Mouse (Mus musculus): ENCODE measurements at regions not wholly inside any gene's neighbourhood (a gene's known extent, or its start where the extent isn't known, plus 50 kb on each side); places are given as distances from the start of the nearest gene placed in this dataset.
A peak's percentile ranks its signal among the peaks of the same experiment; 100 is the strongest.

- no peak for TF ChIP-seq CTCF (conservative IDR thresholded peaks at IDR 0.05; ENCODE audit: low read length)
- no peak for TF ChIP-seq NANOG (IDR thresholded peaks at IDR 0.05; ENCODE audit: borderline replicate concordance, low read length)
- TF ChIP-seq POU5F1 (IDR thresholded peaks at IDR 0.05; ENCODE audit: borderline replicate concordance, low read length), result no peak
- no peaks in the 10 kb centered on the region for H3K9me3 ChIP-seq (ENCODE audit: low read length)
- no peak overlapping the region for H3K4me3 ChIP-seq (replicated peaks; ENCODE audit: low read length)
- no peaks in the 10 kb centered on the region for H3K36me3 ChIP-seq (ENCODE audit: insufficient read depth, low read length)
- H3K4me1 ChIP-seq (replicated peaks; ENCODE audit: low read depth, low read length), result no peaks in the 10 kb centered on the region
- 0 out of 2 replicates have a peak, but pooled peaks cover 2% of the 10 kb centered on the region for H3K27me3 ChIP-seq (ENCODE audit: insufficient read depth, low read length)
Observed at GRCm38 (mm10) chr15:91916946-91917345, 78.9 kb downstream of the Smgc start.

GRCm38 (mm10) chr15:91917877-91918276 is 79.8 kb downstream of the Smgc start:
- Histone ChIP-seq H3K36me3 (ENCODE audit: insufficient read depth, low read length) (no peaks in the 10 kb centered on the region), H3K4me3 (replicated peaks; ENCODE audit: low read length) (no peak overlapping the region), H3K4me1 (replicated peaks; ENCODE audit: low read depth, low read length) (no peaks in the 10 kb centered on the region), H3K9me3 (ENCODE audit: low read length) (no peaks in the 10 kb centered on the region), H3K27me3 (ENCODE audit: insufficient read depth, low read length) (0 out of 2 replicates have a peak, but pooled peaks cover 2% of the 10 kb centered on the region)
- TF ChIP-seq POU5F1 (IDR thresholded peaks at IDR 0.05; ENCODE audit: borderline replicate concordance, low read length) (no peak), NANOG (IDR thresholded peaks at IDR 0.05; ENCODE audit: borderline replicate concordance, low read length) (no peak), CTCF (conservative IDR thresholded peaks at IDR 0.05; ENCODE audit: low read length) (no peak)

- no peak overlapping the region for H3K4me3 ChIP-seq (replicated peaks; ENCODE audit: low read length)
- TF ChIP-seq POU5F1 (IDR thresholded peaks at IDR 0.05; ENCODE audit: borderline replicate concordance, low read length) (no peak), NANOG (IDR thresholded peaks at IDR 0.05; ENCODE audit: borderline replicate concordance, low read length) (no peak), CTCF (conservative IDR thresholded peaks at IDR 0.05; ENCODE audit: low read length) (no peak)
- H3K27me3 ChIP-seq (ENCODE audit: insufficient read depth, low read length), result 0 out of 2 replicates have a peak, but pooled peaks cover 6% of the 10 kb centered on the region
- no peaks in the 10 kb centered on the region for H3K9me3 ChIP-seq (ENCODE audit: low read length)
- no peaks in the 10 kb centered on the region for H3K4me1 ChIP-seq (replicated peaks; ENCODE audit: low read depth, low read length)
- no peaks in the 10 kb centered on the region for H3K36me3 ChIP-seq (ENCODE audit: insufficient read depth, low read length)
Observed at GRCm38 (mm10) chr15:91924542-91924941, 86.5 kb downstream of the Smgc start.

GRCm38 (mm10) chr15:91927492-91927891 is 89.4 kb downstream of the Smgc start:
- 0 out of 2 replicates have a peak, but pooled peaks cover 6% of the 10 kb centered on the region for H3K27me3 ChIP-seq (ENCODE audit: insufficient read depth, low read length)
- TF ChIP-seq CTCF (conservative IDR thresholded peaks at IDR 0.05; ENCODE audit: low read length) (no peak; the same call in 1 of the 2 replicates), NANOG (IDR thresholded peaks at IDR 0.05; ENCODE audit: borderline replicate concordance, low read length) (no peak), POU5F1 (IDR thresholded peaks at IDR 0.05; ENCODE audit: borderline replicate concordance, low read length) (no peak)

DNA sequence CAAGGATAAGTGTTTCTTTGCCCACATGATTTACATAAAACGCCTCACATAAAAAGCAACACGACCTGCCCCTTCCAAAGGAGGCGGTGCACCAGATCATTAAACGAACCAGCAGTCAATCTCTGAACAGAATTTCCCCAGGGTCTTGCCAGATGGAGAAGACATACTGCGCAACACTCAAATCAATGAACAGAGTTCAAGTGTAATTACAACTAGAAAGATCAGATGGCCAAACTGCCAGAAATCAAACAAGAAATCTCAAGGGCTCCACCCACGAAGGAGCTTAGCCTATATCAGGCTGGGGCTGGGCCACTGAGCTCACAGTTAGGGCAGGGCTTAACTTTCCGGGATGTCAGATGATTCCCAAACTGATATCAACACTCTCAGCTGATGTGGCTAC is 90.4 kb downstream of the Smgc start:
- H3K4me1 ChIP-seq (replicated peaks; ENCODE audit: low read depth, low read length), result no peaks in the 10 kb centered on the region
- no peak overlapping the region for H3K4me3 ChIP-seq (replicated peaks; ENCODE audit: low read length)
- H3K36me3 ChIP-seq (ENCODE audit: insufficient read depth, low read length), result no peaks in the 10 kb centered on the region
- 0 out of 2 replicates have a peak, but pooled peaks cover 6% of the 10 kb centered on the region for H3K27me3 ChIP-seq (ENCODE audit: insufficient read depth, low read length)
- TF ChIP-seq CTCF (conservative IDR thresholded peaks at IDR 0.05; ENCODE audit: low read length) (no peak), POU5F1 (IDR thresholded peaks at IDR 0.05; ENCODE audit: borderline replicate concordance, low read length) (no peak), NANOG (IDR thresholded peaks at IDR 0.05; ENCODE audit: borderline replicate concordance, low read length) (no peak)
- H3K9me3 ChIP-seq (ENCODE audit: low read length), result no peaks in the 10 kb centered on the region

More at GRCm38 (mm10) chr15:91927492-91927891, 89.4 kb downstream of the Smgc start:
- H3K4me3 ChIP-seq (replicated peaks; ENCODE audit: low read length), result no peak overlapping the region
- H3K4me1 ChIP-seq (replicated peaks; ENCODE audit: low read depth, low read length), result no peaks in the 10 kb centered on the region
- H3K9me3 ChIP-seq (ENCODE audit: low read length), result no peaks in the 10 kb centered on the region
- H3K36me3 ChIP-seq (ENCODE audit: insufficient read depth, low read length), result no peaks in the 10 kb centered on the region

DNA sequence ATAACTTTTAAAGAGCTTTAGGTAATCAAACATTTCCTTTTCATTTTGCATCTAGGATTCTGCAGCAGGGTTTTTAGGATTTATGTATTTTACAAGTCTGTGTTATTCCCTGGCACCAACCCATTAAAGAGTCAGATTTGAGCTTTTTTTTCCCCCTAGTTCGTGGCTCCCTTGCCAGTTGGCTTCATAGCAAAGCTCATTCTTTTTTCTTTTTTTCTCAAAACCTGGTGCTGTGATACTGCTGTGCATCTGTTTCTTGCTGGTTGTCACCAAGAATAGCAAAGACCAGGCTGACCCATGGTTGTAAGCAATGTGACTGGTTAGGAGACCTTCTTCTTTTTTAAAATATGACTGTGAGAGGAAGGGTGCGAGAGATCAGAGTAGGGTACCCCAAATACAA is 93.7 kb upstream of the Cntn1 start:
- no peaks in the 10 kb centered on the region for H3K27me3 ChIP-seq (ENCODE audit: insufficient read depth, low read length)
- H3K36me3 ChIP-seq (ENCODE audit: insufficient read depth, low read length), result no peaks in the 10 kb centered on the region
- no peaks in the 10 kb centered on the region for H3K9me3 ChIP-seq (ENCODE audit: low read length)
- TF ChIP-seq POU5F1 (IDR thresholded peaks at IDR 0.05; ENCODE audit: borderline replicate concordance, low read length) (no peak), CTCF (conservative IDR thresholded peaks at IDR 0.05; ENCODE audit: low read length) (no peak), NANOG (IDR thresholded peaks at IDR 0.05; ENCODE audit: borderline replicate concordance, low read length) (no peak)
- H3K4me3 ChIP-seq (replicated peaks; ENCODE audit: low read length), result no peak overlapping the region
- no peaks in the 10 kb centered on the region for H3K4me1 ChIP-seq (replicated peaks; ENCODE audit: low read depth, low read length)

GRCm38 (mm10) chr15:91965172-91965571 is 85.8 kb upstream of the Cntn1 start:
- Histone ChIP-seq H3K27me3 (ENCODE audit: insufficient read depth, low read length) (0 out of 2 replicates have a peak, but pooled peaks cover 4% of the 10 kb centered on the region), H3K36me3 (ENCODE audit: insufficient read depth, low read length) (no peaks in the 10 kb centered on the region)
- TF ChIP-seq POU5F1 (IDR thresholded peaks at IDR 0.05; ENCODE audit: borderline replicate concordance, low read length) (no peak), CTCF (conservative IDR thresholded peaks at IDR 0.05; ENCODE audit: low read length) (no peak), NANOG (IDR thresholded peaks at IDR 0.05; ENCODE audit: borderline replicate concordance, low read length) (no peak)

DNA sequence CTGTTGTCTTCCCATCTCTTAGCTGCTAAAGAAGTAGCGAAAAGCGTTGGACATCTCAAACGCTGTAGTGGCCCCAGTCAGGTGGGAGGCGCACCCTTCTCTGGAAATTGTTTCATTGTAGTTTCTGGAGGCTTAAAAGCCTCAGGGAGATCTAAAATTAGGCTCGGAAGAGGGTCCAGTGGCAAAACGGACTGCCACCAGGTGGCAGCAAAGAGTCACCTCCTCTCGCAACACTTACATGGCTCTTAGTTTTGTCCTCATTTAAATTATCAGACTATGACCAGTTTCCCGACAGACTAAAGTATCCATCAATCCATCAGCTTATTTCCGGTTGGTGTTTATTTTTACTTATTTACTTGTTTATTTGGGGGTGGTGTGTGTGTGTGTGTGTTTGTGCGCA is 81.6 kb upstream of the Cntn1 start:
- no peaks in the 10 kb centered on the region for H3K36me3 ChIP-seq (ENCODE audit: insufficient read depth, low read length)
- 0 out of 2 replicates have a peak, but pooled peaks cover 4% of the 10 kb centered on the region for H3K27me3 ChIP-seq (ENCODE audit: insufficient read depth, low read length)
- H3K4me3 ChIP-seq (replicated peaks; ENCODE audit: low read length), result no peak overlapping the region
- peaks cover 9% of the 10 kb centered on the region for H3K4me1 ChIP-seq (replicated peaks; ENCODE audit: low read depth, low read length)
- TF ChIP-seq POU5F1 (IDR thresholded peaks at IDR 0.05; ENCODE audit: borderline replicate concordance, low read length), result no peak
- TF ChIP-seq NANOG (IDR thresholded peaks at IDR 0.05; ENCODE audit: borderline replicate concordance, low read length), result no peak
- peak; percentile 80 for TF ChIP-seq CTCF (conservative IDR thresholded peaks at IDR 0.05; ENCODE audit: low read length)
- no peaks in the 10 kb centered on the region for H3K9me3 ChIP-seq (ENCODE audit: low read length)

More at GRCm38 (mm10) chr15:91965172-91965571, 85.8 kb upstream of the Cntn1 start:
- H3K9me3 ChIP-seq (ENCODE audit: low read length), result no peaks in the 10 kb centered on the region
- H3K4me1 ChIP-seq (replicated peaks; ENCODE audit: low read depth, low read length), result no peaks in the 10 kb centered on the region
- no peak overlapping the region for H3K4me3 ChIP-seq (replicated peaks; ENCODE audit: low read length)

DNA sequence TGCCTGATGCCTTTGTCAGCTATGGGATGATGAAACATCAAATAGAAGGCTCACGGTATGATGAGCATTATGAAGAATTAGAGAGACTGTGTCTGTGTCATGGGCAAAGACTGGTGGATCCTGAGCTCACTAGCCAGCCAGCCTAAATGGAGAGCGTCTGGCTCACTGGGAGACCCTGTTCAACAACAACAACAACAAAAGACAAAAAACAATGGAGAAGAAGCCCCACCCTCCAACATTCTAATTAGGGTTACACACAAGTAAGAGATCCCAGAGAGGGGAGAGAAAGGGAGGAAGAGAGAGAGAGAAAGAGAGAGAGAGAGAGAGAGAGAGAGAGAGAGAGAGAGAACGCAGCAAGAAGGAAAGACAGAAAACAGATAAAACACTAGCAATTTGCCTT is 79.6 kb upstream of the Cntn1 start:
- H3K36me3 ChIP-seq (ENCODE audit: insufficient read depth, low read length), result no peaks in the 10 kb centered on the region
- no peaks in the 10 kb centered on the region for H3K27me3 ChIP-seq (ENCODE audit: insufficient read depth, low read length)
- no peak overlapping the region for H3K4me3 ChIP-seq (replicated peaks; ENCODE audit: low read length)
- H3K4me1 ChIP-seq (replicated peaks; ENCODE audit: low read depth, low read length), result peaks cover 9% of the 10 kb centered on the region
- no peak for TF ChIP-seq POU5F1 (IDR thresholded peaks at IDR 0.05; ENCODE audit: borderline replicate concordance, low read length)
- no peak for TF ChIP-seq NANOG (IDR thresholded peaks at IDR 0.05; ENCODE audit: borderline replicate concordance, low read length)
- no peak for TF ChIP-seq CTCF (conservative IDR thresholded peaks at IDR 0.05; ENCODE audit: low read length)
- no peaks in the 10 kb centered on the region for H3K9me3 ChIP-seq (ENCODE audit: low read length)
